Mouse (Mus musculus) gastrocnemius, adult 2 months (tissue): ENCODE data around the gene Pkm. TPM values are rescaled to one million over a fixed set of nuclear protein-coding genes. Genes with fewer than 3 reads are reported as not detected.
A peak's percentile ranks its signal among the peaks of the same experiment; 100 is the strongest.

Experiments used
- DNase-seq: peaks from one replicate; pipeline ENCODE4 v3.0.0; 2022
- H3K27ac ChIP-seq: fragments of 200-600 bp; 2 replicates; pipeline ENCODE4 v1.8.1; 2022; ENCODE audit warnings: mild to moderate bottlenecking
- H3K4me3 ChIP-seq: fragments of 200-600 bp; 2 replicates; pipeline ENCODE4 v1.8.1; 2022; ENCODE audit warnings: mild to moderate bottlenecking, moderate library complexity
- CTCF ChIP-seq: fragments of 200-600 bp; IDR thresholded peaks from 2 replicates; pipeline ENCODE4 v1.8.1; 2022; ENCODE audit warnings: antibody characterized with exemption, mild to moderate bottlenecking, moderate library complexity
- intact Hi-C: fragments of 180-260 bp; cut with DNase I; formaldehyde crosslinking; loops from one replicate; pipeline ENCODE4 v1.15.1; 2025
- total RNA-seq, 2 experiments: library from RNA; stranded (reverse); gene quantifications; 2 replicates each; pipeline ENCODE4 v1.2.3; 2021

The Pkm gene
- total RNA-seq, 2 experiments from 2014 or later: 2,556 to 3,331 TPM

DNA sequence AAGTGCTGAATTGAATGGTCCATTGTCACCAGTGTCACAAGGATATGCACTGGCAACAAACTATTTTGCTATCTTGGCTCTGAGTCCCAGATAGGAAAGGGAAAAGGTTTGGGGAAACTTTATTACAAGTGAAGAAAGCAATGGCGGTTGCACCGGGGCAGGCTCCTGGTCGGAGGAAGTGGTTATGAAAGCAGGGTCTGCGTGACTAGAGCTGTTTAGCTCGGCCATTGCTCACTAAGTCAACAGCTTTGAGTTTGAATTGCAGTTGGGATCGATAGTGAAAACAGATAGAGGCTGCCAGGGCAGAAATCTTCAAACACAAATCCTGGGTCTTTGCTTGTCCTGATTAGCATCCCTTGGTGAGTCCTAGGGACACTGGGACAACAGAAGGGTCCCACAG lies 11.7 kb downstream of the Pkm start:
- H3K27ac ChIP-seq: peak overlapping the region; percentile 99
- no peak for DNase-seq
- H3K4me3 ChIP-seq: peak overlapping the region; percentile 44
- TF ChIP-seq CTCF: no peak
- intact Hi-C loops: no loop called here

DNA sequence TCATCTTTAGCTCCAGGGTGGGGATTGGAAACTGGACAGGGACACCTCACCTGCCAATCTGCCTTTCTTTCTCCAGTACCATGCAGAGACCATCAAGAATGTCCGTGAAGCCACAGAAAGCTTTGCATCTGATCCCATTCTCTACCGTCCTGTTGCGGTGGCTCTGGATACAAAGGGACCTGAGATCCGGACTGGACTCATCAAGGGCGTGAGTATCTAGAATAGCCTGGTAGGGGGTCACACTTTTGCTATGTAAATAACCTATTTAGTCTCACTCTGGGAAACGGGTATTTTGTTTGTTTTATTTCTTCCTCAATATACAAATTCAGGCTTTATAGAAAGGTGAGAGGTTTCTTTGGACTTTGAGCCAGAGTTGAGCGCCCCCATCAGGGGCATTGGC lies 12.3 kb downstream of the Pkm start:
- DNase-seq: no peak

DNA sequence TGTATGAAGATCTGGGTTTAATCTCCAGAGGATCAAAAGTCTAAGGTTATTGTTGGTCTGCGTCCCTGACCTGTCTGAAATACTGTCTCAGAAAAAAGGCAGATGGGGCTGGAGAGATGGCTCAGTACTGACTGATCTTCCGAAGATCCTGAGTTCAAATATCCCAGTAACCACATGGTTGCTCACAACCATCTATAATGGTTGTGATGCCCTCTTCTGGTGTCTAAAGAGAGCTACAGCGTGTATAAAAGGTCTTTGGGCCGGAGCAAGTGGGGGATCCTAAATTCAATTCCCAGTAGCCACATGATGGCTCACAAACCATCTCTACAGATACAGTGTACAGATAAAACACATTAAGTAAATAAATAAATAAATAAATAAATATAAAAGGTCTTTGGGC lies 13.0 kb downstream of the Pkm start:
- TF ChIP-seq CTCF: peak; percentile 47
- intact Hi-C loops: no loop called here
- H3K27ac ChIP-seq: peak overlapping the region; percentile 99
- H3K4me3 ChIP-seq: peak overlapping the region; percentile 2; the same call in 1 of the 2 replicates
- DNase-seq: no peak

More for the DNA sequence above, 12.3 kb downstream of the Pkm start:
- Histone ChIP-seq H3K27ac (peak overlapping the region; percentile 99), H3K4me3 (peak overlapping the region; percentile 2; the same call in 1 of the 2 replicates)
- no peak for TF ChIP-seq CTCF
- intact Hi-C loops: no loop called here

DNA sequence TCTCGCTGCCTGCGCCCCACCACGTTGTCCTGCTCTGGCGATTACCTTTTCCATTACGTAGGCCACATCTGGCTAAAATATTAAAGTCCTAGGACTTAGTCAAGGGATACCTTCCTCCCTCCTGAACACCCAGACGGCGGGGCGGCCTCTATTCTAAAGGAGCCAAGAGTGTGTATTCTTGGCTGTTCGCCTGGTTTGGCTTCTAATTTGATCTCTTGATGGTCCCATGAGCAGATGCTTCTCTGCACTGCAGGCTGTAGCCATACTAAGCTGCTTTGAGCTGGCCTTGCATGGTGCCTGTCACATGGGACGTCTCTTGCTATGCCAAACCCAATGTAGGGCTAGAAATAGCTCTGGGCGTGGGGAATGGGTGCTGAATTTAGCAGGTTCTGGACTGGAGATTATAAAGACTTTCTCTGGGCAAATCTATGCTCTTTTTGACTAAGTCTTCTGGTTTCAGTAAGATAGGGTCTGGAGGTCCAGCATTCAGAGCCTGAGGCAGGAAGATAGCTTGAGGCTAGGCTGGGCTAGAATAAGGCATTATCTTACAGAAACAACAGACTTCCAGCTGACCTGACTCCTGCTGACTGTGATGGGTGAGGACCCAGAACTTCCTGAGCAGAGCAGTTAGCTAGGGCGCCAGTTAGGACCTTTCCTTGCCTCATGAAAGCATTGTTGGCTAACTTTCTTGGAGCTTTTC lies 16.2 kb downstream of the Pkm start:
- intact Hi-C loops: loop anchor here (2.0 kb wide), 1 partner anchor 14 kb away; no protein-coding TSS in a partner anchor
- TF ChIP-seq CTCF: no peak
- peak; percentile 83 for DNase-seq

DNA sequence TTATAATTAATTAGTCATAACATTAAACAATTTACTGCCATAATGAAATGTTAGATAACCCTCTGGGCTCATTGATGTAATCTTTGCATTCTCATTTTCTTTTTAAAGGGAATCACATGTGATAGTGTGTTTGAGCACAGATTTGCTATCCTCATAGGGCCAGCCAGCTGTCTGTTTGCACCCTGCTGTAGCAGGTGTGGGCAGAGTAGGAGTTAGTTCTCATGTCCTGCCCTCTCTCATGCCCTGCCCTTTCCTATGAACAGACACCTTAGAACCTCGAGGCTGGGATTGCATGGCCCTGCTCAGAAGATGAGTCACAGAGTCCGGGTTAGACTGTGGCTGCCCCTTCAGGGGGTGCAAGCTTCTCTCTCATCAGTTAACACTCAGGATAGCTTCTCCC lies 17.3 kb downstream of the Pkm start:
- peak overlapping the region; percentile 99 for H3K27ac ChIP-seq
- peak; percentile 23 for DNase-seq
- TF ChIP-seq CTCF: no peak
- peak overlapping the region; percentile 55 for H3K4me3 ChIP-seq
- intact Hi-C loops: loop anchor here (2.0 kb wide), 1 partner anchor 15 kb away; no protein-coding TSS in a partner anchor

More for the DNA sequence above, 16.2 kb downstream of the Pkm start:
- Histone ChIP-seq H3K4me3 (peak overlapping the region; percentile 55), H3K27ac (peak overlapping the region; percentile 99)

DNA sequence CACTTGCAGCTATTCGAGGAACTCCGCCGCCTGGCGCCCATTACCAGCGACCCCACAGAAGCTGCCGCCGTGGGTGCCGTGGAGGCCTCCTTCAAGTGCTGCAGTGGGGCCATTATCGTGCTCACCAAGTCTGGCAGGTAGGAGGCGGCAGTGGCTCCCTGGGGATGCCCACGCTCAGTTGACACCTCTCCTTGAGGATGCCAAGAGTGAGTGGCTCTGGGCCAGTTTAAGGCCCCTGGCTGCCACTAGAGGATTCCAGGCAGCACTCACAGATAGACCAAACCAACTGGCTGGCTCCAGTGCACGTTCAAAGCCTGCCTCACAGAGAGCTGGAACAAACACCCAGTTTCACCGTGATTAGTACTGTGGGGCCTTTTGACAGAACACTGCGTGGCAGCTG lies 19.4 kb downstream of the Pkm start:
- DNase-seq: peak; percentile 82
- peak; percentile 37; the same call in 1 of the 2 replicates for TF ChIP-seq CTCF
- intact Hi-C loops: no loop called here
- H3K27ac ChIP-seq: peak overlapping the region; percentile 99
- no peak overlapping the region for H3K4me3 ChIP-seq

DNA sequence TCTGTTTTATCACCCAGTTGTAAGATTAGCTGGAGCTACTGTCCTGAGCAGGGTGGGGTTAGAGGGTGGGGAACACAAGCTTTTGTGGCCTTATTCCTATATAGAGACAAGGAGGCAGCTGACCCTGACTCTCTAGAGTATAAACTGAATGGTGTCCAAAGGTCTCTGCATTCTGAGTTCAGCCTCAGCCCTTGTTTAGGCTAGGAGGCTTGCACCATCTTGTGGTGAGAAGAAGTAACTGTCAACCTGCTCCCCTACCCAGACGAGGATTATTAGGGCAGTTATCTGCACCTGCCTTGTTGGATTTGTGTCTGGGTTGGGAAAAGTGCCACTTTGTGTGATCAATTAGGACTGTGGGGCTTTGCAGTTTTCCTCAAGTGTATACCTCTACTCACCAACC lies 22.1 kb downstream of the Pkm start:
- Histone ChIP-seq H3K4me3 (no peak overlapping the region), H3K27ac (peak overlapping the region; percentile 52)
- peak; percentile 45 for DNase-seq
- peak; percentile 80 for TF ChIP-seq CTCF
- intact Hi-C loops: no loop called here

DNA sequence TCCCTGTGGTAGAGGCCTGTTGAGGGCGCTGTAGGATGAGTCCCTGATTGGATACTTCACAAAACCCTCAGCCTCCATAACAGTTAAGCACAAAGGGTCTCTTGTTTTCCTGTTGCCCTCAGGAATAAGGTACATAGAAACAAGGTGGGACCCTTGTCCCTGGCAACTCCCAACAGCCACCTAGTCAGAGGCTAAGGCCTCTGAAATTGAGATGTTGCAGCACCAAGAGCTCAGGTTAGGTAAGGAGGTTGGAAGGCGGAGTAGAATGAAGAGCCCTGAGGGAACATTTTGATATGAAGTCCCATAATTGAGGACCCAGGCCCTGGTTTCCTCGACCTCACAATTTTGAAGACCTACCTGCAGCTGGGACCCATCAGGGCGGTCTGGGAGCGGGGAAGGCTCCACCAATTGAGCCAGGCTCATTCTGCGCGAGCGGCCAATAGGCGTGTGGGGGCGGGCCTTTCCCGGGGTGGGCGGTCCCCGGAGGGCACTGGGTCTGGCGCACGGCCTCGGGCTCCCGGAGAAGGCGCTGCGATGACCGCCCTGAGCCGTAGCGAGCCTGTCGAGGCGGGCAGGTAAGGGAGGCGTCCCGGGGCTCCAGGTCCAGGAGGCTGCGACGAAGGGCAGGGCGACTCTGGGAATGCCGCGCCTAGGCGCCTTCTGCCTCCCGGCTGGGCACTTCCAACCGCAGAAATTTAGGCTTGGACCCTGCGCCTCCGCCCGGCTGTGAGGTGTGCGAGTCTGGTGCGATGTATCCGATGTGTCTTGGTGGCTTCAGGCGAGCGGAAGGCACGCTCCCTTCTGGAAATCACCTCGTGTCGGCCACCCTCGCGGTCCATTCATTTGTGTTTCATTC lies 23.7 kb downstream of the Pkm start, which contains the start of gene Gramd2:
Gene Gramd2, plus strand, starts transcription at position 467 of the 856 bp plus-strand sequence.
- H3K4me3 ChIP-seq: peak within 1 kb of the TSS; percentile 65
- peak; percentile 90 for DNase-seq
- intact Hi-C loops: no loop called here

DNA sequence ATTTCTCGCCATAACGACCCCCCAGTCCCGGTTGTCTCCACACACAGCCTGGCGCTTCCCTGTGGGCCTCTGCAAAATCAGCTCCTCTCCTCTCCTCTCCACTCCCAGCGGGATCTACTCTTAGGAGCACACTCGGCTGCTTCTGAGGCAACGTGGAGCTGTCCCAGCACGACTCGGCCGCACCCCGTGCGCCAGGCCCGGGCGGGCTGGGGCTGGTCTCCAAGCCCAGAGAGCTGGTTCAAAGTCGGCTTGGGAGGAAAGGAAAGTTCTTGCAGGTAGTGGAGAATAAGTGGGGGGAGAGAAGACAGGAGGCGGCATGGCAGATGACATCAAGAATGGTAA lies 24.3 kb downstream of the Pkm start:
- Histone ChIP-seq H3K4me3 (peak overlapping the region; percentile 65), H3K27ac (no peak overlapping the region)
- DNase-seq: no peak
- intact Hi-C loops: no loop called here
- no peak for TF ChIP-seq CTCF

More for the DNA sequence above, 23.7 kb downstream of the Pkm start, which contains the start of gene Gramd2:
- peak within 1 kb of the TSS; percentile 17; the same call in 1 of the 2 replicates for H3K27ac ChIP-seq
- no peak for TF ChIP-seq CTCF

DNA sequence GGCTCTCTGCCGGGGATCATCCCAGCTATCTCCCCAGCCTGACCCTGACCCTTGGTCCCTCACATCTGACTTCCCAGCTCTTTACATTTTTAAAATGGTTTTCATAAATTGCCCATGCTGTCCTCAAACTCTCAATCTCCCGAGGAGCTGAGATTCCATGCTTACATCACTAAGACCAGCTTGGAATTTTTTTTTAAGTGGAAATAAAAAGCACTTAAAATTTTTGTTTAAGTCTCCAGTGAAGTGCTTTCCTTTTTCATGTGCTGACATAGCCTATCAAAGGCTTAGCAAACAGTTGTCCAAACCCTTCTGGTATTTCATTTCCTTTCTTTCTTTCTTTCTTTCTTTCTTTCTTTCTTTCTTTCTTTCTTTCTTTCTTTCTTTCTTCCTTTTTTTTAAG lies 27.9 kb downstream of the Pkm start:
- Histone ChIP-seq H3K27ac (no peak overlapping the region), H3K4me3 (no peak overlapping the region)
- DNase-seq: no peak
- intact Hi-C loops: no loop called here
- no peak for TF ChIP-seq CTCF

DNA sequence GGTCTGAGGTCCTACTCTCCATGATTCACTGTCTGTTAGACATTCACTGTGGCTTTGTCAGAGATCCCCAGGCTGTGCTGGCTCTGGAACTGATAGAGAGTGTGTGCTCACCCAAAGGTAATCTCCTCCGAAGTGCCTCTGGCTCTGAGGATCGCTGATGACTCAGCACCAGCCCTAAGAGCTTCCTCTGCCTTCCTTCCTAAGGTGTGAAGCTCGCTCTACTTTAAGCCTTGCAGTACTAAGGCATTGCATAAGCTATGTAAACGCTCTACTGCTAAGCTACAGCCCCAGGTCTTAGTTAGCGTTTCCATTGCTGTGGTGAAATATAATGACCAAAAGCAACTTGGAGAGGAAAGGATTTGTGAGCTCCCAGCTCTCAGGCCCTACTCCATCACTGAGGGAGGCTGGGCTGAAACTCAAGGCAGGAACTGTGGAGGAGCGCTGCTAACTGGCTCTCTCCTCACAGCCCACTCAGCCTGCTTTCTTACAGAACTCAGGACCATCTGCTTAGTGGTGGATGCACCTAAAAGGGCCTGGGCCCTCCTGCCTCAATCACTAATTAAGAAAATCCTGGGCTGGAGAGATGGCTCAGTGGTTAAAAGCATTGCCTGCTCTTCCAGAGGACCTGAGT lies 31.4 kb downstream of the Pkm start:
- TF ChIP-seq CTCF: no peak
- no peak for DNase-seq
- intact Hi-C loops: no loop called here
- Histone ChIP-seq H3K4me3 (no peak overlapping the region), H3K27ac (no peak overlapping the region)

DNA sequence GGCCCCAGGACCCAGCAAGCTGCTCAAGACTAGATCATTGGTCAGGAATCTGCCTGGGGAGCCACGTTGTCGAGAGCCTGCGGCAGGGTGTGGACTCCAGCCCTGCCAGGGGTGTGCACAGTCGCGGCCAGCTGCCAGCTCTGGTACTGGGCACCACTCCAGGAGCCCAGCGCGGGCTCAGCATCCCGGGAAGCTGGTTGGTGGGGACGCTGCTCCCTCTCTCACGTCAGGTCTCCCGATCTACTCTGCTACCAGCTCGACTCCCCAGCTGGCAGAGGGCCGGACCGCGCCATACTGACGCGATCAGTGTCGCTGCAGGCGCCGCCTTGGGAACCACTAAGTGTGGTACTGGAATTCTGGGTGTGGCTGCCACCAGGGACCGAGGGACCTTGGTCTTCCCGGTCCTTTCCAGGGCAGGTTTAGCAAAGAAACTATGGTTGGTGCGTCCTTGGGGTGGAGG lies 35.5 kb downstream of the Pkm start:
- intact Hi-C loops: no loop called here
- H3K4me3 ChIP-seq: peak overlapping the region; percentile 69
- no peak for TF ChIP-seq CTCF
- H3K27ac ChIP-seq: peak overlapping the region; percentile 61
- peak; percentile 90 for DNase-seq
